Mouse (Mus musculus) liver, adult 2 months (tissue): Measurements from ENCODE around the gene Vmn1r128. TPM values are rescaled to one million over a fixed set of nuclear protein-coding genes. Genes with fewer than 3 reads are reported as not detected.
"Not testable (repeated sequence)": the region's sequence is repeated elsewhere in the genome, so short reads cannot be mapped to it uniquely, and the experiment has no call there.

Experiments
- DNase-seq: peaks from one replicate; pipeline ENCODE4 v3.0.0-alpha.2; 2011; ENCODE audit warnings: low read depth, low spot score; ENCODE audit errors: extremely low read depth
- H3K27ac ChIP-seq: fragments of 200-500 bp; replicated peaks from 2 replicates; pipeline ENCODE4 v1.5.1; 2012; ENCODE audit warnings: low read depth, mild to moderate bottlenecking, control low read depth, inconsistent platforms, low read length; ENCODE audit not compliant: insufficient read depth
- H3K27me3 ChIP-seq: fragments of 200-500 bp; 2 replicates; pipeline ENCODE4 v1.6.1; 2012; ENCODE audit warnings: mild to moderate bottlenecking, moderate library complexity, low read length, inconsistent platforms; ENCODE audit not compliant: control insufficient read depth, insufficient read depth
- H3K36me3 ChIP-seq: fragments of 200-500 bp; 2 replicates; pipeline ENCODE4 v1.6.1; 2012; ENCODE audit warnings: low read length, inconsistent platforms; ENCODE audit not compliant: control insufficient read depth, insufficient read depth
- H3K4me1 ChIP-seq: fragments of 200-500 bp; 2 replicates; pipeline ENCODE4 v1.6.1; 2011; ENCODE audit warnings: low read length; ENCODE audit not compliant: control insufficient read depth, insufficient read depth
- H3K4me3 ChIP-seq: fragments of 200-500 bp; 2 replicates; pipeline ENCODE4 v1.5.1; 2011; ENCODE audit warnings: low read depth, mild to moderate bottlenecking, control low read depth, low read length, moderate library complexity; ENCODE audit not compliant: insufficient read depth
- H3K79me2 ChIP-seq: fragments of 200-500 bp; 2 replicates; pipeline ENCODE4 v1.6.1; 2012; ENCODE audit warnings: inconsistent platforms, mild to moderate bottlenecking, low read length, moderate library complexity; ENCODE audit not compliant: control insufficient read depth, insufficient read depth
- H3K9ac ChIP-seq: fragments of 200-500 bp; 2 replicates; pipeline ENCODE4 v1.6.1; 2012; ENCODE audit warnings: low read depth, mild to moderate bottlenecking, control low read depth, inconsistent platforms, low read length
- WGBS: fragments of 180-500 bp; shearing (Covaris S2); methylation state at CpG from one replicate; pipeline ENCODE4 v1.1.7; 2018; 5-methylcytosine and 5-hydroxymethylcytosine counted together
- polyA plus RNA-seq: library from polyadenylated mRNA; depleted of rRNA; stranded (reverse); fragments of >200 nt; gene quantifications from 2 replicates; pipeline ENCODE4 v1.2.3, GENCODE M21; 2012; rRNA removed
- total RNA-seq: library from RNA; depleted of rRNA; stranded (reverse); fragments of >200 nt; gene quantifications from 2 replicates; pipeline ENCODE4 v1.2.3, GENCODE M21; 2014; rRNA removed

Gene Vmn1r128
- total RNA-seq (not detected in 2 replicates), polyA plus RNA-seq (not detected in 2 replicates)

GRCm38 (mm10) chr7:21349073-21349472 lies at the start of gene Vmn1r128:
Vmn1r128 (plus strand) TSS chr7:21349373.
- H3K4me1 ChIP-seq, H3K27ac ChIP-seq, H3K4me3 ChIP-seq, H3K79me2 ChIP-seq, H3K27me3 ChIP-seq, H3K36me3 ChIP-seq, H3K9ac ChIP-seq, DNase-seq: not testable (repeated sequence)
- 63% methylated on average over 1 of the region's 1 CpGs for WGBS

GRCm38 (mm10) chr7:21301367-21301766 lies 47.8 kb upstream of the Vmn1r128 start, which contains the start of gene Vmn1r126:
Vmn1r126 (minus strand) TSS chr7:21301467.
- H3K27ac ChIP-seq, H3K4me1 ChIP-seq, H3K79me2 ChIP-seq, H3K9ac ChIP-seq, H3K4me3 ChIP-seq, DNase-seq, H3K27me3 ChIP-seq, H3K36me3 ChIP-seq: not testable (repeated sequence)
- no CpG with 5 or more reads among the region's 5 CpGs for WGBS

- H3K36me3 ChIP-seq, H3K27ac ChIP-seq, H3K79me2 ChIP-seq, DNase-seq, H3K4me1 ChIP-seq, H3K9ac ChIP-seq, H3K4me3 ChIP-seq, H3K27me3 ChIP-seq: not testable (repeated sequence)
- no CpG with 5 or more reads among the region's 3 CpGs for WGBS
Observed at GRCm38 (mm10) chr7:21319761-21320160, 29.4 kb upstream of the Vmn1r128 start, which contains the start of gene Vmn1r127. Vmn1r127 (minus strand) TSS chr7:21319861.

- not testable (repeated sequence) for DNase-seq, H3K9ac ChIP-seq, H3K27ac ChIP-seq, H3K79me2 ChIP-seq, H3K4me1 ChIP-seq, H3K27me3 ChIP-seq, H3K4me3 ChIP-seq, H3K36me3 ChIP-seq
- no CpG with 5 or more reads among the region's 1 CpGs for WGBS
Observed at GRCm38 (mm10) chr7:21361191-21361590, 12.0 kb downstream of the Vmn1r128 start, which contains the start of gene Vmn1r129. Vmn1r129 (minus strand) TSS chr7:21361291.

Other genes with a start within 250 kb of the Vmn1r128 start
- not detected in 2 replicates for gene Vmn1r122, start 215.2 kb upstream of the Vmn1r128 start, total RNA-seq
- not detected in 2 replicates for gene Vmn1r122, start 215.2 kb upstream of the Vmn1r128 start, polyA plus RNA-seq
- not detected in 2 replicates for gene Vmn1r123, start 187.2 kb upstream of the Vmn1r128 start, total RNA-seq
- gene Vmn1r123, start 187.2 kb upstream of the Vmn1r128 start, polyA plus RNA-seq: not detected in 2 replicates
- not detected in 2 replicates for gene Gm5157, start 158.9 kb upstream of the Vmn1r128 start, total RNA-seq
- gene Gm5157, start 158.9 kb upstream of the Vmn1r128 start, polyA plus RNA-seq: not detected in 2 replicates
- not detected in 2 replicates for gene Vmn1r124, start 88.8 kb upstream of the Vmn1r128 start, total RNA-seq
- gene Vmn1r124, start 88.8 kb upstream of the Vmn1r128 start, polyA plus RNA-seq: not detected in 2 replicates
- gene Vmn1r125, start 77.2 kb upstream of the Vmn1r128 start, total RNA-seq: not detected in 2 replicates
- gene Vmn1r125, start 77.2 kb upstream of the Vmn1r128 start, polyA plus RNA-seq: not detected in 2 replicates
- gene Vmn1r126, start 47.9 kb upstream of the Vmn1r128 start, total RNA-seq: not detected in 2 replicates
- not detected in 2 replicates for gene Vmn1r126, start 47.9 kb upstream of the Vmn1r128 start, polyA plus RNA-seq
- not detected in 2 replicates for gene Vmn1r127, start 29.5 kb upstream of the Vmn1r128 start, total RNA-seq
- not detected in 2 replicates for gene Vmn1r127, start 29.5 kb upstream of the Vmn1r128 start, polyA plus RNA-seq
- gene Vmn1r129, start 11.9 kb downstream of the Vmn1r128 start, total RNA-seq: not detected in 2 replicates
- gene Vmn1r129, start 11.9 kb downstream of the Vmn1r128 start, polyA plus RNA-seq: not detected in 2 replicates
- not detected in 2 replicates for gene Gm6882, start 83.4 kb downstream of the Vmn1r128 start, total RNA-seq
- not detected in 2 replicates for gene Gm6882, start 83.4 kb downstream of the Vmn1r128 start, polyA plus RNA-seq
- gene Vmn1r130, start 162.4 kb downstream of the Vmn1r128 start, total RNA-seq: not detected in 2 replicates
- gene Vmn1r130, start 162.4 kb downstream of the Vmn1r128 start, polyA plus RNA-seq: not detected in 2 replicates
- not detected in 2 replicates for gene Vmn1r131, start 196.7 kb downstream of the Vmn1r128 start, total RNA-seq
- gene Vmn1r131, start 196.7 kb downstream of the Vmn1r128 start, polyA plus RNA-seq: not detected in 2 replicates